Mouse (Mus musculus): Measurements from ENCODE around the gene Pkmyt1. TPM values are rescaled to one million over a fixed set of nuclear protein-coding genes. Genes with fewer than 3 reads are reported as not detected.

Gene Pkmyt1
- total RNA-seq, 2 experiments from 2014 or later: 8.1 to 43.8 TPM

- no peak for ATAC-seq (replicated peaks; ENCODE audit: low FRiP score, low TSS enrichment, poor library complexity, severe bottlenecking)
These were observed 50.1 kb downstream of the Pkmyt1 start for GRCm38 (mm10) chr17:23776216-23776615.

- no peak for ATAC-seq (replicated peaks; ENCODE audit: low FRiP score, low TSS enrichment, poor library complexity, severe bottlenecking)
These were observed 51.0 kb downstream of the Pkmyt1 start for GRCm38 (mm10) chr17:23777141-23777540.

- no peak for ATAC-seq (replicated peaks; ENCODE audit: low FRiP score, low TSS enrichment, poor library complexity, severe bottlenecking)
These were observed 52.3 kb downstream of the Pkmyt1 start for GRCm38 (mm10) chr17:23778447-23778846.

GRCm38 (mm10) chr17:23783352-23783751 lies 57.2 kb downstream of the Pkmyt1 start:
- no peak for ATAC-seq (replicated peaks; ENCODE audit: low FRiP score, low TSS enrichment, poor library complexity, severe bottlenecking)

DNA sequence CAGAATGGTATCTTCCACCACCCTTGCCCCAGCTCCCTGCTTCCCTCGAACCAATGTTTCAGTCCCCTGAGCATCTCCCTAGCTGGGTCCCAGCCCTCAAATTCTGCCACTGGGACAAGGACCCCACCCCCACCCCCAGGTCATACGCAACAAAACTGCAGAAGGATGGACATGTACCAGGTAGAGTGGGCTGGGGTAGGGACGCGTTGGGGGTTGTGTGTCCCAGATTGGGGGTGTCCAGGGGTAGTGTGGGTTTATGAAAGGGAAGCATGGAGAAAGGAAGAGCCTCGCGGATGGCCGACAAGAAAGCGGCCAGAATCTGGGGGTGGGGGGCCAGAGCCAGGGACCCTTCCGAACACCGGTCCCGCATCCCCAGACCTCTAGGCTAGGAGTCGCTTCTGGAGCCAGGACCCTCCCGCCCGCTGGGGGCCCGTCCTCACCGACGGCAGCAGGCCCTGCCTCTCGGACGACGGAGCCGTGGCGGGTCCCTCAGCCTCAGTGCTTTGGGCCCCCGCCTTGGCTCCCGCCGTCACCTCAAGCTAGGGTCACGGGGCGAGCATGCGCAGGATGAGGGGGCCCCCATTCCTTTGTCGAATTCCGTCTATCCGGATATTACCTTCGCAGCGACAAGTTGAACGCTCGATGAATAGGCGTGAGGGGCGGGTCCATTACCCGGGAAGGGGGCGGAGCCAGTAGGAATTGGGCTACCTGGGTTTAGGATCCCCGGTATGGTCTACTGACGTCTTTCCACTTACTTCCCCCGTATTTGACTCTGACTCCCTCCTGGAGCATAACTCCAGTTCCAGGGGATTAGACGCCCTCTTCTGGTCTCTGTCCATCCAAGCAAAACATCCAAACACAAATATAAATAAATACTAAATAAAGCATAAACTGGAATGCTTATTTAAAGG lies 59.7 kb downstream of the Pkmyt1 start, which contains the start of gene Flywch2:
Gene Flywch2 (minus strand): TSS at position 521 of the 911 bp plus-strand sequence.
- ATAC-seq (replicated peaks; ENCODE audit: low FRiP score, low TSS enrichment, poor library complexity, severe bottlenecking): peak; percentile 82

Other genes starting within 250 kb of the Pkmyt1 start
- gene Vmn2r117, start 246.6 kb upstream of the Pkmyt1 start, total RNA-seq (2014; fragmentation: Nextera tagmentation): not detected in 2 replicates
- not detected in 2 replicates for gene Vmn2r117, start 246.6 kb upstream of the Pkmyt1 start, total RNA-seq (2017)
- gene Zfp213, start 162.1 kb upstream of the Pkmyt1 start, total RNA-seq (2014; fragmentation: Nextera tagmentation): 7.4 and 7.8 TPM in 2 replicates
- gene Zfp213, start 162.1 kb upstream of the Pkmyt1 start, total RNA-seq (2017): 4.9 and 7.5 TPM in 2 replicates
- not detected in 2 replicates for gene Zfp13, start 126.8 kb upstream of the Pkmyt1 start, total RNA-seq (2014; fragmentation: Nextera tagmentation)
- not detected in 2 replicates for gene Zfp13, start 126.8 kb upstream of the Pkmyt1 start, total RNA-seq (2017)
- not detected in 2 replicates for gene Zscan10, start 125.5 kb upstream of the Pkmyt1 start, total RNA-seq (2014; fragmentation: Nextera tagmentation)
- gene Zscan10, start 125.5 kb upstream of the Pkmyt1 start, total RNA-seq (2017): not detected in 2 replicates
- 0.07 TPM in 1 of 2 replicates, not detected in the other for gene Mmp25, start 81.1 kb upstream of the Pkmyt1 start, total RNA-seq (2014; fragmentation: Nextera tagmentation)
- gene Mmp25, start 81.1 kb upstream of the Pkmyt1 start, total RNA-seq (2017): not detected in 2 replicates
- gene Bicdl2, start 65.8 kb upstream of the Pkmyt1 start, total RNA-seq (2014; fragmentation: Nextera tagmentation): not detected in 2 replicates
- not detected in 2 replicates for gene Bicdl2, start 65.8 kb upstream of the Pkmyt1 start, total RNA-seq (2017)
- gene Hcfc1r1, start 52.7 kb upstream of the Pkmyt1 start, total RNA-seq (2014; fragmentation: Nextera tagmentation): 44.2 and 56.3 TPM in 2 replicates
- 22.7 and 30.0 TPM in 2 replicates for gene Hcfc1r1, start 52.7 kb upstream of the Pkmyt1 start, total RNA-seq (2017)
- gene Thoc6, start 52.5 kb upstream of the Pkmyt1 start, total RNA-seq (2014; fragmentation: Nextera tagmentation): 30.3 and 44.7 TPM in 2 replicates
- gene Thoc6, start 52.5 kb upstream of the Pkmyt1 start, total RNA-seq (2017): 40.8 and 47.3 TPM in 2 replicates
- gene Tnfrsf12a, start 48.9 kb upstream of the Pkmyt1 start, total RNA-seq (2014; fragmentation: Nextera tagmentation): 0.94 and 4.5 TPM in 2 replicates
- 10.7 and 15.6 TPM in 2 replicates for gene Tnfrsf12a, start 48.9 kb upstream of the Pkmyt1 start, total RNA-seq (2017)
- gene Cldn6, start 47.1 kb upstream of the Pkmyt1 start, total RNA-seq (2014; fragmentation: Nextera tagmentation): not detected in 2 replicates
- gene Cldn6, start 47.1 kb upstream of the Pkmyt1 start, total RNA-seq (2017): not detected in 2 replicates
- not detected in 2 replicates for gene Cldn9, start 42.3 kb upstream of the Pkmyt1 start, total RNA-seq (2014; fragmentation: Nextera tagmentation)
- not detected in 2 replicates for gene Cldn9, start 42.3 kb upstream of the Pkmyt1 start, total RNA-seq (2017)
- gene 1520401A03Rik, start 3.6 kb upstream of the Pkmyt1 start, total RNA-seq (2014; fragmentation: Nextera tagmentation): not detected in 2 replicates
- not detected in 2 replicates for gene 1520401A03Rik, start 3.6 kb upstream of the Pkmyt1 start, total RNA-seq (2017)
- gene Paqr4, start 14.5 kb downstream of the Pkmyt1 start, total RNA-seq (2014; fragmentation: Nextera tagmentation): 7.2 and 13.3 TPM in 2 replicates
- gene Paqr4, start 14.5 kb downstream of the Pkmyt1 start, total RNA-seq (2017): 6.2 and 11.6 TPM in 2 replicates
- 0.52 TPM in 1 of 2 replicates, not detected in the other for gene Kremen2, start 19.5 kb downstream of the Pkmyt1 start, total RNA-seq (2014; fragmentation: Nextera tagmentation)
- gene Kremen2, start 19.5 kb downstream of the Pkmyt1 start, total RNA-seq (2017): not detected in 2 replicates
- 7.6 and 11.7 TPM in 2 replicates for gene Flywch1, start 45.3 kb downstream of the Pkmyt1 start, total RNA-seq (2014; fragmentation: Nextera tagmentation)
- 12.5 and 15.4 TPM in 2 replicates for gene Flywch1, start 45.3 kb downstream of the Pkmyt1 start, total RNA-seq (2017)
- gene Flywch2, start 59.7 kb downstream of the Pkmyt1 start, total RNA-seq (2014; fragmentation: Nextera tagmentation): 3.1 and 5.6 TPM in 2 replicates
- gene Flywch2, start 59.7 kb downstream of the Pkmyt1 start, total RNA-seq (2017): not detected in 2 replicates
- gene Srrm2, start 64.2 kb downstream of the Pkmyt1 start, total RNA-seq (2014; fragmentation: Nextera tagmentation): 699 and 735 TPM in 2 replicates
- 134 and 162 TPM in 2 replicates for gene Srrm2, start 64.2 kb downstream of the Pkmyt1 start, total RNA-seq (2017)
- 466 and 512 TPM in 2 replicates for gene Elob, start 102.8 kb downstream of the Pkmyt1 start, total RNA-seq (2014; fragmentation: Nextera tagmentation)
- gene Elob, start 102.8 kb downstream of the Pkmyt1 start, total RNA-seq (2017): 101 and 114 TPM in 2 replicates
- not detected in 2 replicates for gene Prss33, start 109.7 kb downstream of the Pkmyt1 start, total RNA-seq (2014; fragmentation: Nextera tagmentation)
- gene Prss33, start 109.7 kb downstream of the Pkmyt1 start, total RNA-seq (2017): not detected in 2 replicates
- gene Prss32, start 117.5 kb downstream of the Pkmyt1 start, total RNA-seq (2014; fragmentation: Nextera tagmentation): not detected in 2 replicates
- gene Prss32, start 117.5 kb downstream of the Pkmyt1 start, total RNA-seq (2017): not detected in 2 replicates
- gene Prss41, start 117.8 kb downstream of the Pkmyt1 start, total RNA-seq (2014; fragmentation: Nextera tagmentation): not detected in 2 replicates
- 0.88 TPM in 1 of 2 replicates, not detected in the other for gene Prss41, start 117.8 kb downstream of the Pkmyt1 start, total RNA-seq (2017)
- gene Prss21, start 141.7 kb downstream of the Pkmyt1 start, total RNA-seq (2014; fragmentation: Nextera tagmentation): not detected in 2 replicates
- not detected in 2 replicates for gene Prss21, start 141.7 kb downstream of the Pkmyt1 start, total RNA-seq (2017)
- gene Dcpp1, start 154.5 kb downstream of the Pkmyt1 start, total RNA-seq (2014; fragmentation: Nextera tagmentation): not detected in 2 replicates
- gene Dcpp1, start 154.5 kb downstream of the Pkmyt1 start, total RNA-seq (2017): not detected in 2 replicates
- not detected in 2 replicates for gene Dcpp2, start 154.5 kb downstream of the Pkmyt1 start, total RNA-seq (2014; fragmentation: Nextera tagmentation)
- not detected in 2 replicates for gene Dcpp2, start 154.5 kb downstream of the Pkmyt1 start, total RNA-seq (2017)
- not detected in 2 replicates for gene Dcpp3, start 191.1 kb downstream of the Pkmyt1 start, total RNA-seq (2014; fragmentation: Nextera tagmentation)
- not detected in 2 replicates for gene Dcpp3, start 191.1 kb downstream of the Pkmyt1 start, total RNA-seq (2017)
- not detected in 2 replicates for gene Sbp, start 215.3 kb downstream of the Pkmyt1 start, total RNA-seq (2014; fragmentation: Nextera tagmentation)
- not detected in 2 replicates for gene Sbp, start 215.3 kb downstream of the Pkmyt1 start, total RNA-seq (2017)
- not detected in 2 replicates for gene Sbpl, start 228.9 kb downstream of the Pkmyt1 start, total RNA-seq (2014; fragmentation: Nextera tagmentation)
- not detected in 2 replicates for gene Sbpl, start 228.9 kb downstream of the Pkmyt1 start, total RNA-seq (2017)